Mouse (Mus musculus): ENCODE data around the gene Slitrk5. TPM values are rescaled to one million over a fixed set of nuclear protein-coding genes. Genes with fewer than 3 reads are reported as not detected.

The Slitrk5 gene
- 0.10 TPM for polyA plus RNA-seq (2015; fragmentation: Illumina TruSeq; extraction: RNeasy Lipid Tissue Mini Kit (QIAGEN cat#74804); ENCODE audit: insufficient read depth, low replicate concordance)

GRCm38 (mm10) chr14:111674664-111675147 is at the start of gene Slitrk5:
Gene Slitrk5 (plus strand): TSS chr14:111675097.

All from spleen, adult 10 weeks (tissue).